Mouse (Mus musculus) cortical plate, adult 2 months (tissue): ENCODE measurements around the gene Tanc2.

Experiments
- CTCF ChIP-seq: fragments of 200-500 bp; IDR thresholded peaks from 2 replicates; pipeline ENCODE4 v1.5.1; 2011; ENCODE audit warnings: mild to moderate bottlenecking, control low read depth, low read length; ENCODE audit not compliant: insufficient read depth; ENCODE audit errors: extremely low read depth
- POLR2A ChIP-seq: fragments of 200-500 bp; IDR thresholded peaks from 2 replicates; pipeline ENCODE4 v1.6.1; 2011; ENCODE audit warnings: mild to moderate bottlenecking, low read length, control low read depth; ENCODE audit not compliant: insufficient read depth; ENCODE audit errors: extremely low read depth

DNA sequence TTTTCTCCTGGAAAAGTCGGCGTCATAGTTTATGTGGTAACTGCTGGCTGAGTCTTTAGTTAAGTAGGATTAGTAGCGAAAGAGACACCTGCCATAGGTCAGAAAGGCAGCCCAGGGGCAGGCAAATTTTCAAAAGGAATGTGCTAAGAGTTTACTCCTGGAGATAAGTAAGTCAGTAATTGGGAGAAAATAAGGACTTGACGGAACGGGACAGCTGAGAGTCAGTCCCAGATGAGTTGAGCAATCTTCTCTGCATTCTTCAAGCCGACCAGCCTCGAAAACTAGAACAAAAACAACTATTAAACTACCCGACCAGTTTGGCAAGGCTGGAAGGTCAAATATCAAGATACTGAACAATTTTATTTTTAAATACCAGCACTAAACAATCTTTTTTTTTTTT, 17.8 kb upstream of the Tanc2 start:
- TF ChIP-seq POLR2A, result no peak
- no peak for TF ChIP-seq CTCF
